Mouse (Mus musculus) adrenal gland, adult 18-20 months (tissue): Measurements from ENCODE around the gene Slc22a8. TPM values are rescaled to one million over a fixed set of nuclear protein-coding genes. Genes with fewer than 3 reads are reported as not detected.

ENCODE experiments used
- total RNA-seq, 2 experiments: library from RNA; stranded (reverse); gene quantifications; 1 replicate in 1 of 2; 2 replicates in 1 of 2; pipeline ENCODE4 v1.2.3; 2021

The Slc22a8 gene
- total RNA-seq, 2 experiments from 2014 or later, result 0.16 to 0.33 TPM

Other genes with a start within 250 kb of the Slc22a8 start
- not detected for gene Slc22a30, start 186.1 kb upstream of the Slc22a8 start, total RNA-seq
- under 1 TPM in 1 of 2 experiments, not detected in 1; 0.17 TPM for gene Slc22a6, start 26.8 kb downstream of the Slc22a8 start, total RNA-seq
- 1 to 10 TPM in 1 of 2 experiments, under 1 TPM in 1; 0.60 to 1.5 TPM for gene Chrm1, start 72.5 kb downstream of the Slc22a8 start, total RNA-seq
- gene Slc3a2, start 132.1 kb downstream of the Slc22a8 start, total RNA-seq, result 100 to 1,000 TPM; 373 to 425 TPM
- gene Wdr74, start 144.6 kb downstream of the Slc22a8 start, total RNA-seq, result 10 to 100 TPM; 62.4 to 66.2 TPM
- 1 to 10 TPM; 2.0 to 2.3 TPM for gene 1700092M07Rik, start 149.5 kb downstream of the Slc22a8 start, total RNA-seq
- 100 to 1,000 TPM in 1 of 2 experiments, 10 to 100 TPM in 1; 78.2 to 103 TPM for gene Stx5a, start 150.2 kb downstream of the Slc22a8 start, total RNA-seq
- gene Nxf1, start 165.8 kb downstream of the Slc22a8 start, total RNA-seq, result 100 to 1,000 TPM; 127 to 144 TPM
- gene Tmem223, start 179.7 kb downstream of the Slc22a8 start, total RNA-seq, result 100 to 1,000 TPM; 114 to 116 TPM
- gene Tmem179b, start 183.2 kb downstream of the Slc22a8 start, total RNA-seq, result 10 to 100 TPM; 41.4 to 51.7 TPM
- gene Taf6l, start 195.2 kb downstream of the Slc22a8 start, total RNA-seq, result 10 to 100 TPM; 11.3 to 12.2 TPM
- 10 to 100 TPM; 81.3 to 97.9 TPM for gene Polr2g, start 207.3 kb downstream of the Slc22a8 start, total RNA-seq
- 1 to 10 TPM; 2.8 to 3.1 TPM for gene Zbtb3, start 211.3 kb downstream of the Slc22a8 start, total RNA-seq
- gene Ttc9c, start 228.1 kb downstream of the Slc22a8 start, total RNA-seq, result 10 to 100 TPM; 35.3 to 39.4 TPM
- 10 to 100 TPM; 62.6 to 72.1 TPM for gene Hnrnpul2, start 228.8 kb downstream of the Slc22a8 start, total RNA-seq
- not detected for gene AC129217.1, start 238.5 kb downstream of the Slc22a8 start, total RNA-seq
- gene Bscl2, start 246.2 kb downstream of the Slc22a8 start, total RNA-seq, result 100 to 1,000 TPM; 144 to 158 TPM
- 1 to 10 TPM; 5.9 to 6.9 TPM for gene Gng3, start 247.9 kb downstream of the Slc22a8 start, total RNA-seq